Mouse (Mus musculus) c-Kit-positive CD71-negative TER-119-negative erythroid progenitor cells, embryonic 14.5 days (primary cell): ENCODE measurements at regions not wholly inside any gene's neighbourhood (a gene's known extent, or its start where the extent isn't known, plus 50 kb on each side); places are given as distances from the start of the nearest gene placed in this dataset.

ENCODE experiments used
- DNase-seq: peaks from one replicate; pipeline ENCODE4 v3.0.0-alpha.2; 2013; ENCODE audit warnings: low read depth

DNA sequence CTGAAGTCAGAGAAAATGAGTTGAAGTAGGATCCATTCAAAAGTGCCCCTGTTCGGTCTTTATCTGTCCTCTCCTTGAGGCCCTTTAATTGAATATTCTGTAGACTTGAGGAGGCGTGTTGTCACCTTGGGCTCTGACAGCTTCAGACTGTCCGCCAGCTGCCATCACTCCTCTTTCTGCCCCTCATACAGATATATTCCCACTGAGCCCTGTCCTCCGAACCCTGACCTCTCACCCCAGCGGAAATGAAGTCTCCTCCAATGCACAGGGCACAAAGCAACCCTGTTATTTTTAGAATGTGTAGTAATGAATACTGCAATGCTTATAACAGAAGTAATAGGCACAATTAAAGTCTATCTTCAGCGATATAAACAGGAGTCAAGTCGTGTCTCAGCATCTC, 117.4 kb upstream of the Gm14444 start:
- DNase-seq: no peak

DNA sequence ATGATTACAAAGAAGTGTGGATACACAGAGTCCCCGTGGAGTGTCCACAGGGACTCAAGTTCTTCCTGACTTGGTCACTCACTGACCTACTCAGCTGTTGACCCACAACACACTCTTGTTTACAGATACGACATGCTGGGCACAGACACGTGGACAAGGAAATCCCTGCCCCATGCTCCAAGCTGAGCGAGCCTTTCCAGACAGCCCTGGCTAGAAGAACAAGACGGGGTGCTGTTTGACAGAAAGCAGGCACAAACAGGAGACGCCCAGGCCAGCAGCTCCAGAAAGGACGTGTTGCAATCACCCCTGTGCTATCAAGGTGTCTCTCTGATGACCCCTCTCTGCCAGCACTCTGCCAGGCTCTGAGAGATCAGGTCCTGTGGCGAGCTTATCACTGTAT, 112.6 kb upstream of the Gm14444 start:
- DNase-seq: no peak

DNA sequence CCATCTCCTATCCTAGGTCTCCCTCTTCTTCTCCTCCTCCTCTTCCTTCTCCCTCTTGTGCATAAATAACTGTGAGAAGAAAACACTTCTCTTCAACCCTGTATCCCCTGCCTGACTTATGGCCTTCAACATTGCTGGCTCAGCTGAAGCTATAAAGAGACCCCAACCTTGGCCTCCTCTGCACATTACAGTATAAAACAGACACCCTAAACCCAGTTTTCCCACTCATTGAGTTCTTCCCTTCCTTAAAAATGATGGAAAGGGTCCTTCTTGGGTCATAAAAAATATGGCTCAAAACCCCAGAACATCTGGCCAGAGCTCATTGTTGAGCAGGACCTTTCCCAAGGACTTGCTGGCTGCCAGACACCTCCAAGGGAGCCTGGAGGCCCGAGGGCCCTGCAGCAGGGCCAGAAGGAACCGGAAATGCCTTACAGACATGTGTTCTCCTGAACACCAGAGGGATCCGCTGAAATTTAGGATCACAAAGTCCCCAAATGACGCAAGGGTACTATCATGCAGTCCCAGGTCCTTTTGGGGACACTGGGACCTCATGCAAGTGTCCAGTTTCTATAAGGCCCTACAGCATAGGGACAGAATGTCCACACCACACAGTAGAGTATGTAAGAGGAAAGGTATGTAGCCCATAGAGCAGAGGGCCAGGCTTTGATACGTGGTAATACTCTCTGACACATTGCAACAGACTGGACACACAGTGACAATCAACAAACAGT, 109.9 kb upstream of the Gm14444 start:
- no peak for DNase-seq

DNA sequence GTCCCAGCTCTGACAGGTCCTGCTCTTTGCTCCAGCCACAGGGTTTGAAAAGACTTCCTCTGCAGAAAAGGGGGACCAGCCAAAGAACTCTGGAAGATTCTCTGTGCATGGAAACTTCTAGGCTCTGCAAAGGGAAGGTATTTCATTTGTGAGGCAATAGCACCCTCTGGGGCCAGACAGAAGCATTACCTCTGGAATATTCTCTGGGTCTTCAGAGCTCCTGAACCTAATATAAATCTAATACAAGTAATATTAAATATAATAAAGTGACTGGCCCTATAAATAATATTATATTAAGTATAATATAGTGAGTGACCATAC, 109.4 kb upstream of the Gm14444 start:
- DNase-seq: peak; percentile 12

DNA sequence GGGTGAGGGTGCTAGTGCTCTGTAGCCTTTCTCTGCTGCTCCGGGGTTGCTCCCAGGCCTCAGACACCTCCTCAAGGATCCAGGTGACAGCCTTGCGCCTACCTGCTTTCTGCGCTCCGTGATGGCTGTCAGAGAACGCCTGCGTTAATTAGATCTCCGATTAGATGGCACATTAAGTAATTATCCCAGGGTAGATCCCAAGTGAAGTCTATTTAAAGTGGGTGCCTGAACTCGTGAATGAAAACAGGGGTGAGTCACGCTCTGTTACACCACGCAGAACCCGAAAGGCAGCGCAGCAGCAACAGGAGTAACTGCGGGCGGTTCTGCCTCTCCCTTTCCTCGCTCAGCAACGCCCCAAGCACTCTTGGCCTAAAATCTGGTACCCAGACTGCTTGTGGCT, 108.2 kb upstream of the Gm14444 start:
- DNase-seq: no peak

DNA sequence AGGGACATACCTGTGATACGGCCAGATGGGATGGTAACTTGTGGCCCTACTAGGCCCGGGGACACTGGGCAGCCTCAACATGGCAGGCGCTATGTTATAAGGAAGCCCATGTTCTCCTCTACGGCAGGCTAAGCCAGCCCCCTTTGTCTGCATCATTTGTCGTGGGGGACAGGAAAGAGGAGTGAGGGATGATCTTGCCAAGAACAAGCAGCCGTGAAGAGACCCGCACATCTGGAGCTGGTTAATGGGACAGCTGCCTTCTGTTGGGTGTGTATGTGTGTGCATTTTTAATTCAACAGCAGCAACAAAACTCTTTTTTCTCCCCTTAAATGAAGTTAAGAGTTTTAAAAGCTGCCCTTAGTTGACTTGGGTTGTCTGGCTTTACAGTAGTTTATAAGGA, 106.4 kb upstream of the Gm14444 start:
- no peak for DNase-seq

DNA sequence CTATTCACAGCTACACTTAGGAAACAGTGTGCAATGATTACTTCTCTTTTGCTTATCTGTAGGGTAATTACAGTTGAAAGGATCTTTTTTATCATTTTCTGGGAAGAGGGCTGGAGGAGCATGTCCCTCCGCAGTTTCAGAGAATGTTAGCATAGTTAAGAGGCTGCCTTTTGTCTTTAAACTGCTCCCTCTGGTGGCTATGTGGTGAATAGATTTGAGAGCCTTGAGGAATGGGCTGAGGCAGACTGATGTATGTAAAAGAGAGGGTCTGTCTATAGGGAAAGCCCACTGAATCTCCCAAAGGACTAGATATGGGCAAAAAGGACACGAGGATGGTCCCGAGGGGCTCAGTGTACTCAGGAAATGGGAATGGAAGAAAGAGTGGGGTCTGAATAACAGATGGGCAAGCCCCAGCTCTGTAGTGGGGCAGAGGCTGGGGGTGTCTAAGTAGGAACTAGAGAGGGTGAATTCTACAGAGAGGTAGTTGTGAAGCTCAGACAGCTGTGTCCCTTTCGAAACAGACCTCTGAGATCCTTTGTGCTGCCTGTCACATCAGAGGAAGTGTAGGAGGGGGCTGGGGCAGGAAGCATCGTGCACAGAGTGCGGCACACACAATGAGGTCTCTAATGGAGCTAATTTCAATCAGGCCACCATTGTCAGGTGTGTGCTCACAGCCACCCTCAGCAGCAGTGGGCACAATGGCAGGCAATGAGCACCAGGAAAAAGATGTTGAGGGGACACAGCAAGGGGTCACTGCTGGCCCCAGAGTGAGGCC, 104.0 kb upstream of the Gm14444 start:
- DNase-seq: peak; percentile 41

DNA sequence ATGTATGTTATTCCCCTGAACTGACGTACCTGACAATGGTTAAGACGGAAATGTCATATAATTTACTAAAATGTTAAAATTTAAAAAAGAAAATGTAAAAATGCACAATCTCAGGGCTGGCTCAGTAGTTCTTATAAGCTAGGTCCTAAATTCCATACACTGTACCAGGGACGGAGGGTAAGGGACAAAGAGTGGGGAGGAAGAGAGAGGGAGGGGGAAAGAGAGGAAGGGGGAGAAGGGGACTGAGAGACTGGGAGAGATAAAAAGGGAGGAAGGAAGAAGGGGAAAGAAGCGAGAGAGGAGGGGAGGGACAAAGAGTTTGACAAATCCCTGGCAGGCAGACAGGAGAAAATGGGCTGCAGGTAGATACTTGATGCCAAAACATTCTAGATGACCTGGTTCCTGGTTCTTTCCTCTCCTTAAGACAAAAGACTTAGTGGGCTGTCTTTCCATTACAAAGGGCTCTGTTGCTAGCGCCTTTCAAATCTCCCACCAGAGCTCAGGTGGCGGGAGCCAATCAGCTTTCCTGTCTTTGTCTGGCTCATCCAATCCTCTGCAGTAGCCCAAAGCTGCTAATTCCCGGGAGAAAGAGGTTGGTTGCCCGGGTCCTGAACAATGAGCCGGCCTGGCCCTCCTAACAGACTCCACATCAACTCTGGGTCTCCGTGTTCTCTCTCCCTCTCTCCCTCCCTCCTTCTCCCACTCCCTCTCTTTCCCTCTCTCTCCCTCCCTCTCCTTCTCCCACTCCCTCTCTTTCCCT, 92.7 kb upstream of the Gm14444 start:
- DNase-seq: no peak

DNA sequence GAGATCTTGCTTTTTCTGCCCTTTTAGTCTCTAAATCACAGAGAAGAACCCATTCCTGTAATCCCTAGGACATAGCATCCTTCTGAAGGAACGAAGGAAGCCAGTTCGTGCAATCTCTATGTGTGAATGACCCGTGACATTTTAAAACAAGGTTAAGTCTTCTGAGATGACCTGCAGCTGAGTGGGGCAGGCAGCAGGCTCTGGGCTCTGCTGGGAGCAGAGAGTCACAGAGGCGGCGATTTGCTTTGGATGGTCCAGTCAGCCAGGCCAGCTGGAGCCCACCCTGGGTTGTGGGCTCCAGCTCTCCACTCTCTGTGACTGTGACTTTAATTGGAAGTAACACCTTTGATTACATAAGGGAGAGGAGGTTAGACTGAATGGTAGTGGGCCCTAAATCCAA, 92.1 kb upstream of the Gm14444 start:
- DNase-seq: no peak

DNA sequence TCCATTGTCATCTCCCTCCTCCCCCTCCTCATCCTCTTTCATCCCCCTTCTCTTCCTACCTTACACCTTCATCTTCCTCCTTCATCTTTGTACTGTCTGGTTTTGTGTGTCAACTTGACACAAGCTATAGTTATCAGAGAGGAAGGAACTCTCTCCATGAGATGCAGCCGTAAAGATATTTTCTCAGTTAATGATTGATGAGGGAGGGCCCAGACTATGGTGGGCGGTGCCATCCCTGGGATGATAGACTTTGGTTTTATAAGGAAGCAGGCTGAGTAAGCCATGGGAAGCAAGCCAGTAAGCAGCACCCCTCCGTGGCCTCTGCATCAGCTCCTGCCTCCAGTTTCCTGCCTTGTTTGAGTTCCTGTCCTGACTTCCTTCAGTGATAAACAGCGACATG, 87.8 kb upstream of the Gm14444 start:
- no peak for DNase-seq

DNA sequence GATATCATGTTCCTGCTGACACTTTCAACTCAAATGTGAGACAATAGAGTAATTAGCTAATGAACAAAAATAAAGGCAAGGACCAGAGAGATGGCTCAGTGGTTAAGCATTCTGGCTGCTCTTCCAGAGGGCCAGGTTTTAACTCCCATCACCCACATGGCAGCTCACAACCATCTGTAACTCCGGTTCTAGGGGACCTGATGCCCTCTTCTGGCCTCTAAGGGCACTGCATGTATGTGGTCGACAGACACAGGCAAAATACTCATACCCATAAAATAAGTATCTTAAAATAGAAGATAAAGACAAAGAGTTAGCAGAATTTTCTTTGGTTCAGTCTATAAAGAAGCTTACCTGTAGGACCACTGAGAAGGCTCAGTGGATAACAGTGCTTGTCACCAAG, 80.3 kb upstream of the Gm14444 start:
- DNase-seq: no peak

DNA sequence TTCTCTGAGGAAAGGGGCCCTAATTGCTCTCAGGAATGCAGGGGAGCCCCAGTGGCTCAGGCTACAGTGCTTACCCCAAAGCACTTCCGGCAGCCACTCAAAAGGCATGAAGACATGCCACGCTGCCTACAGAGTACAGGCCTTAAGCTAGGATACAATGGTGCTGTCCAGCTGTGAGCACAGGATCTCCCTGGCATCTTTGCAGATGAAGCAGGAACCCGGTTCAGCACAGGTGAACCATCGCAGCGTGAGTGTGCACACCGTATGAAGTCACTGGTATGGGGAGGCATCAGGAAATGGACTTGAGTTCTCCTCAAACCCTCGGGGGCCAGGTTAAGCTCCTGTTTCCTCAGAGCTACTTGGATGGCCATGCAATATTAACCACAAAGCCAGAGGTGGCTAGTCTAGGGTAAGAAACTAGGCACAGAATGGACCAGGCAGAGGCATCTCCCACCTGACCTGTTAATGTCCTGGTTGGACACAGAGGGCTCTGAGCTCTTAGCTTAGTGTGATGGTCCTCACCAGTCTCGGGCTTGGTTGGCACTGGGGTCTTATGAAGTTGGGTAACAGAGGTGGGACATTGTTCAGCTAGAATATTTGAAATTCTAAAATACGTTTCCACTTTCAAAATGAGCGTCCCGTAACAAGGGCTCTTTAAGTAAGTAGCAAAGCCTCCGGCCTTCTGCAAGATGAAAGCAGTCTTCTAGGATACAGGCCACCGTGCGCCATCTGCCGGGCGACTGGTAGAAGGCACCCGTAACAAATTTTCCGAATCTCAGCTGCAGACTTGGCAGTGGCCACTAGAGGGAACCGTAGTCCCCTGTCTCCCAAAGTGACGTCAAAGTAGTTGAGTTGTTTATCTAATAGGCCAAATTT, 77.7 kb upstream of the Gm14444 start:
- peak; percentile 65 for DNase-seq

DNA sequence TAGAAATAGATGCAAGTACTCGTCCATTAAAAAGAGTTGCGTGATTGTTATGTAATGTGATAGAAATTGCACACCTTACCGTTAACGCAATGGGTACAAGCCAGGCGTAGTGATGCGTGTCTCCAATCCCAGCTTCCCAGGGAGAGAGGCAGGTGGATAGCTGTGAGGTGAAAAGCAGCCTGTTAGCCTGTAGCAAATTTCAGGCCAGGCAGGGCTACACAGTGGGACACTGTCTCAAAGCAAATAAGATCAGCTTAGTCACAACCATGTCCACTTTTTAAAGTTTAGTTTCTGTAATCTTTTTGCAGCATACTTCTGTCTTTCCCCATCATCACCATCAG, 77.1 kb upstream of the Gm14444 start:
- DNase-seq: no peak

DNA sequence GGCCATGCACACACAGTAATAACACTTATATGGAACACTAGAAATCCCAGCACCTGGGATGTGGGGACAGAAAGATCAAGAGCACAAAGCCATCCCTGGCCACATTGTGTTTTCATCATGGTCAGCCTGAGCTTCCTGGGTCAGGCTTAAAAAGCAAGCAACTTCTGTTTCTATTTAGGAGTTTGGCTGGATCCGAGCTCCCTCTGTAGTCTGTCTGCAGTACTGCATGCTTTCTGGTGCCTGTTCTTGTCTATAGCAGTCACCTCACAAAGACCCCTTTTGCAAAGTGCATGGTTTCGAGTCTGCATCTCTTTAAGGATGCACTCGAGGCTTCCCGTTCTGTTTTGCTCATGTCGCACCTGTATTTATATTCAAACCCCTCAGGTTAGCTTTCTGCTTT, 73.4 kb upstream of the Gm14444 start:
- peak; percentile 14 for DNase-seq

DNA sequence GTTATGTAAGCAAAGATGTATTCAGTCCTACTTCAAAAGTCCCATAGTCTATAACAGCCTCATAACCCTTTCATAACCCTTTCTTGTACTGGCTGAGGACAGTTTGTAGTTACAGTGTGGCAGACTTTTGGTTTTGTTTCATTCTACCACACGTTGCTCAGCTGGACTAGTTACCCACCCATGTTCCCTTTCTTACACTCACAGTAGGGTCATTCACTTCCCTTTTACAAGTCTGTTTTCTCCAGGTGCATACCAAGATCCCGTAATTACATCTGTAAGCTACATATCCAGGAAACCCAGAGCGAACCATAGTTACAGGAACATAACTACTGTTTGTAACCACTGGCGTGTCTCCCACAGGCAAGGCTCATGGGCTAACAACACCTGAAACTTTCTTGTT, 72.1 kb upstream of the Gm14444 start:
- no peak for DNase-seq

DNA sequence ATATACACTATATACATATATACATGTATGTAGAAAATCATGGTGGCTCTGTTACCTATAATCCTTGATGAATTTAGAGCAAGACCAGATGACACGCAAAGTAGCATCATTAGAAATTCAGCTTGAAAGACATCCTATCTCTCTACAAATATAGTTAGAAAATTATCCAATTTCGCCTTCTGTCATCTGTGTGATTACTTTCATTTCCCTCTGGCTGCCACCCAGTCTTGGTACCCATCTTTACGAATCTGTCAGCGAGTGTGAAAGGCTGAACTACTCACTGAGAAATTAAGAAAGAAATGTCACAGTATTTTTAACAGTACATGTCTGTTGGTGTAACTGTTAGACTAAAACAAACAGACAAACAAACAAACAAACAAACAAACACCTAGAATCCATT, 67.8 kb upstream of the Gm14444 start:
- no peak for DNase-seq

DNA sequence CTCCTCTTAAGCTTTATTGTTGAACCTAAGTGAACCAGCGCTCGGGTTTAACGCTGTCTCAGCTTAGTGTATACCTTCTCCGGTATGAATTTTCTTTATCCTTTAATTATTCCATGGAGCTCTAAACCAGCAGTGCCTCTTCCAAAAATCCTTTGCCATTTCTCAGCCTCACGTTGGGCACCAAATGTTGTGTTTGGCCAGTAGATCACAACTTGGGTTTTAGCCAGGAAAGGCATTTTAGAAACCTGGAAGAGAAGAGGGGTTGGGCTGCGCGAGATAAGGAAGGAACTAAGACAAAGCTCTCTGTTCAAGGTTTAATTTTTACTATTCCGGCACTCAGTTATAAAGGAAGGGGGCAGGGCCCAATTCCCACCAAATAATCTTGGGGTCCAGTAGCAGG, 61.9 kb upstream of the Gm14444 start:
- DNase-seq: no peak
